Comparison of ENCODE assay signal across 10 mouse cellular contexts in genomic region chr16:51315608-51316007, GRCm38 (mm10).
DNase-seq lines count a peak whose midpoint lies in the region; ATAC-seq and TF ChIP-seq lines count a peak whose summit lies in the region.
"Had no signal": no experiment of that assay in that cellular context is flagged by ENCODE, and none has a peak within 500 bp of the region (broad histone marks: within the 10 kb centered on the region; RNA-seq: fewer than 3 reads in every experiment).

No protein-coding gene starts in this region.

- H3K27me3 ChIP-seq in liver, postnatal 0 days (ENCODE audit: insufficient read depth, low read length), result no peaks in the 10 kb centered on the region
- H3K27me3 ChIP-seq: liver, embryonic 15.5 days had no signal

- 17% methylated on average over 6 of the region's 6 CpGs for WGBS in liver, postnatal 0 days (ENCODE audit: insufficient replicate concordance)

- H3K36me3 ChIP-seq in liver, postnatal 0 days (replicated peaks; ENCODE audit: insufficient read depth, low read length), result no peaks in the 10 kb centered on the region
- H3K36me3 ChIP-seq: G1E; liver, embryonic 15.5 days had no signal

- no peak for TF ChIP-seq EP300 in liver, postnatal 0 days (IDR thresholded peaks at IDR 0.05; ENCODE audit: low read depth)

- no peak overlapping the region for H3K27ac ChIP-seq in liver, postnatal 0 days (ENCODE audit: low read depth)
- H3K27ac ChIP-seq: liver, embryonic 15.5 days had no signal

- H3K4me2 ChIP-seq in liver, postnatal 0 days (ENCODE audit: low read depth, low read length), result no peak overlapping the region
- H3K4me2 ChIP-seq: liver, embryonic 15.5 days had no signal

- no peak for ATAC-seq in liver, postnatal 0 days

- H3K4me3 ChIP-seq in liver, postnatal 0 days (ENCODE audit: low read depth, low read length), result no peak overlapping the region
- H3K4me3 ChIP-seq: liver, embryonic 15.5 days had no signal

- no peaks in the 10 kb centered on the region for H3K4me1 ChIP-seq in liver, postnatal 0 days (ENCODE audit: insufficient read depth)
- H3K4me1 ChIP-seq: liver, embryonic 15.5 days had no signal

- DNase-seq in cerebellum, adult 18-20 months, result peak; percentile 21 to 25
- DNase-seq in cerebellum, adult 11-12 months, result no peak
- no peak for DNase-seq in liver, postnatal 0 days
- no peak for DNase-seq in liver
- DNase-seq in NIH3T3 (ENCODE audit: low read depth), result peak; percentile 73
- peak; percentile 15 for DNase-seq in fibroblast of lung, adult 2 months (ENCODE audit: low read depth)
- peak; percentile 44 for DNase-seq in lung, postnatal 14 days
- no peak for DNase-seq in ovary, postnatal 10 days (ENCODE audit: low spot score)

- TF ChIP-seq CTCF in liver, postnatal 0 days (IDR thresholded peaks at IDR 0.05; ENCODE audit: low read depth), result peak; percentile 68

- no peak overlapping the region for H3K9ac ChIP-seq in liver, postnatal 0 days (replicated peaks)
- H3K9ac ChIP-seq: liver, embryonic 15.5 days had no signal

- no peaks in the 10 kb centered on the region for H3K9me3 ChIP-seq in liver, postnatal 0 days (ENCODE audit: low read length)
- H3K9me3 ChIP-seq: G1E; liver, embryonic 15.5 days had no signal

Comparison
In these comparisons a context has a peak if more than half of its experiments do, and no peak if none do; other contexts are left out.
1. DNase-seq: peak in cerebellum, adult 18-20 months (2 of 2), NIH3T3 (single experiment), fibroblast of lung, adult 2 months (single experiment) and lung, postnatal 14 days (single experiment); none in cerebellum, adult 11-12 months (single experiment), liver, postnatal 0 days (single experiment), liver (single experiment) and ovary, postnatal 10 days (single experiment).